Mouse (Mus musculus): ENCODE data around the gene Dap. TPM values are rescaled to one million over a fixed set of nuclear protein-coding genes. Genes with fewer than 3 reads are reported as not detected.

Dap gene
- polyA plus RNA-seq, 1 experiment from 2014 or later: 45.0 TPM

DNA sequence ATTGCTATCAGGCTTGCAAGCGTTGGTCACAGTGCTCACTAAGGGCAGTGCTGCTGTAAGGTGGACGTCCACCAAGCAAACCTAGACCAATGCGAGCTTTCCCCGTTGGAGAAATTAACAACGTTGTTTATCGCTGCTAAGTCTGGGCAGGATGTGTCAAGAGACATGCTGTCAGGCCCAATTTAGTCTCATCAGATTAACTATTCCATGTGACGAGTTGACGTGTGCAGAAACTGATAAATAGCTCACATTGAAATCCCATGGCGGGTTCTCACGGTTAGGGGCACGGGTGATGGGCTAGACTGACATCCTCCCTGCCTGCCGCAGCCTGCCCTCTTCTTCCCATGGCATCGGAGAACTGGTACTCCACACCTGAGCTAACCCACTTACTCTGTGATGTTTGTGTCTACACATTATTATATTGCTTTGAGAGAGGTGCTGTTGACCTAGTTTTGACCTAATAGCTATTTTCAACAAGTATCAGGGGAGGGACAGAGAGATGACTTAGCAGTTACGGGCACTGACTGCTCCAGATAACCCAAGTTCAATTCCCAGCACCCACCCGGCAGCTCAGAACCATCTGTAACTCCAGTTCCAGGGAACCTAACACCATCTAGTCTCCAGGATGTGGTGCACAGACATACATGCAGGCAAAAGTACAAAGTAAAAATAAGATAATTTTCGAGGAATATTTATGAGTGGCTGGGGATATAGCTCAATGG is 28.6 kb downstream of the Dap start:
- H3K36me3 ChIP-seq (replicated peaks): no peaks in the 10 kb centered on the region
- ATAC-seq (ENCODE audit: insufficient read depth): peak; percentile 65
- H3K27ac ChIP-seq (replicated peaks): peak overlapping the region; percentile 45
- no peak overlapping the region for H3K9ac ChIP-seq
- H3K9me3 ChIP-seq (replicated peaks): no peaks in the 10 kb centered on the region
- WGBS (ENCODE audit: insufficient replicate concordance): 38% methylated on average over 16 of the region's 16 CpGs
- no peaks in the 10 kb centered on the region for H3K27me3 ChIP-seq
- peaks cover 33% of the 10 kb centered on the region for H3K4me1 ChIP-seq (replicated peaks)
- H3K4me3 ChIP-seq (replicated peaks): no peak overlapping the region
- H3K4me2 ChIP-seq: peak overlapping the region; percentile 29; the same call in 1 of the 2 replicates

DNA sequence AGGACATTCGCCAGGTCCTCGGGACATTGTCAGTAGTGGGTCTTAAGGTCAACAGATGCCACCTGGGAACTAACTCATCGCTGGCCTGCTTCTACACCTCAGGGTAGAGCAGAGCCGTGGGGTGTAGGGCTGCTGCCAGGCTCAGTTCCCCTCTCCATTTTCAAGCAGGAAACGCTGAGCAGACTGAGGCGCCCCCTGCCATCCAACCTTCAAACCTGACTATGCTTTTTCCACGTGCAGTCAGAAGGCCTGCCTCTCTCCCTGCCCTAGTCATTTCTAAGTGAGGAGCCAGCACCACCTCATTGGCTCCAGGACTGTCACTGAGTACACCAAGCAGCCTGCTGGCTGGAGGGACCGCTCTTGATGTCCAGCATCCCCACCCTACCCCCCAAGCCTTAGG is 29.3 kb downstream of the Dap start:
- Histone ChIP-seq H3K36me3 (replicated peaks) (no peaks in the 10 kb centered on the region), H3K4me3 (replicated peaks) (no peak overlapping the region), H3K4me2 (no peak overlapping the region), H3K9ac (no peak overlapping the region), H3K9me3 (replicated peaks) (no peaks in the 10 kb centered on the region), H3K27me3 (no peaks in the 10 kb centered on the region), H3K4me1 (replicated peaks) (peaks cover 37% of the 10 kb centered on the region), H3K27ac (replicated peaks) (no peak overlapping the region)
- 60% methylated on average over 8 of the region's 8 CpGs for WGBS (ENCODE audit: insufficient replicate concordance)
- ATAC-seq (ENCODE audit: insufficient read depth): no peak

DNA sequence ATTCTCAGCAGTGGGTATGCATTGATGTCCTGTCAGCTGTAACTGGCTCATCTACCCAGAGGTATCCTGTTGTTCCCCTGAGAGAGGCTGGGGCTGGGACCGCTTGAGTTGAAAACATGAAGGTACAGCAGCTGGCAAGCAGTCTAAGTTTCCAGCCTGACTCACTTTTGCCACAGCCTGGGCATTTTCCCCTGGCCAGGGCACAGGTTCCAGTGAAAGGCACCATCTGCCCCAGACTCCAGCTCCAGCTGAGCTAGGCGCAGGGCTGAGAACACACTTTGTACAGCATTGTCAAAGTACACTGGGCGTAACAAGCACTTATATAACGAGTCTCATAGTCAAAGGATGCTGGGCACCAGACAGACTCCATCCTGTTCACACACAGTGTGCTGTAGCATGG is 29.8 kb downstream of the Dap start:
- H3K4me3 ChIP-seq (replicated peaks): no peak overlapping the region
- H3K27me3 ChIP-seq: no peaks in the 10 kb centered on the region
- H3K27ac ChIP-seq (replicated peaks): no peak overlapping the region
- peaks cover 37% of the 10 kb centered on the region for H3K4me1 ChIP-seq (replicated peaks)
- ATAC-seq (ENCODE audit: insufficient read depth): no peak
- H3K9me3 ChIP-seq (replicated peaks): no peaks in the 10 kb centered on the region
- H3K9ac ChIP-seq: no peak overlapping the region
- H3K4me2 ChIP-seq: no peak overlapping the region
- WGBS (ENCODE audit: insufficient replicate concordance): 83% methylated on average over 4 of the region's 4 CpGs
- no peaks in the 10 kb centered on the region for H3K36me3 ChIP-seq (replicated peaks)

DNA sequence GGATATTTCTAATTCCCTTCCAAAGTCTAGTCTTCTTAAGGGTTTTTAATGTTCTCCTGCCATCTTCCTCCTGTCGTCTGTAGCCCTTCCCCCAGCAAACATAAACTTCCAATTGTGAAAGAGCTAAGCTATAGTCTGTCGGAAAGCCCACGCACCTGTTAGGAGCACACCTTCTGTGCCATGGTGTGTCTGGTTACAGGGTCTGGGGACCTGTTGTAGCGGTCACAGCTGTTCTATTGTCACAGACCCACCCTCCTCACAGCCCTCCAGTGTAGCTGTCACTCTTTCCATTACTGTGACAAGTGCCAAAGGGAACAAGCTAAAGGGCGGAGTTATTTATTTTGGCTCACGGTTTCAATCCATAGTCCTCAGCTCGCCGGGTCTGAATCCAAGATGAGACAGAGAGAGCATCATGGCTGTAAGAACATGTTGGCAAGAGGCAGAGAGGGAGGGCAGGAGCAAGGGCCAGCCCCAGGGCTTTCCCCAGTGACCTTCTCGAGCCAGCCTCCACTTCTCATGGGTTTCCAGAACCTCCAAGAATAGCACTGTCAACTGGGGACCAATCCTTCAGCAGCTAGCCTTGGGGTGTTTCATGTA is 30.9 kb downstream of the Dap start:
- 68% methylated on average over 9 of the region's 9 CpGs for WGBS (ENCODE audit: insufficient replicate concordance)
- H3K4me2 ChIP-seq: no peak overlapping the region
- no peaks in the 10 kb centered on the region for H3K36me3 ChIP-seq (replicated peaks)
- H3K4me3 ChIP-seq (replicated peaks): no peak overlapping the region
- H3K27ac ChIP-seq (replicated peaks): no peak overlapping the region
- no peak for ATAC-seq (ENCODE audit: insufficient read depth)
- no peaks in the 10 kb centered on the region for H3K9me3 ChIP-seq (replicated peaks)
- H3K4me1 ChIP-seq (replicated peaks): peaks cover 37% of the 10 kb centered on the region
- no peak overlapping the region for H3K9ac ChIP-seq
- H3K27me3 ChIP-seq: no peaks in the 10 kb centered on the region

DNA sequence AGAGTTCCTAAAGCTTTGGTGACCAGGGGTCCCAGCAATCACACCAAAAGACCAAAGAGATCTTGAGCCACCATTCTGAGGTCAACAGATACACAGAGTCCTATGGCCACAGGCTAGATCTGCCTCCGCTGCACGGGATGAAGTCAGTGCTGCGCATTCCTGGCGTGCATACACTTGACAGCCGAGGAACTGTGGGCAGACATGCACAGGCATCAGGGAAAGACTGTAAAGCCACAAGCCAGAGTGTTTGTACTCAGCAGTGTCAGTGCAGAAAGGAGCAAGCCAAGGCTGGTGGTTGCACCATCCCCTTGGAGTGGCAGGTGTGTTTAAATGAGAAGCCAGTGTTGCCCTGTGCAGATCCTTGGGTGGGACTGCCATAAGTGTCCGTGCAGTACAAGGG is 31.6 kb downstream of the Dap start:
- no peak overlapping the region for H3K4me3 ChIP-seq (replicated peaks)
- H3K9ac ChIP-seq: no peak overlapping the region
- no peak for ATAC-seq (ENCODE audit: insufficient read depth)
- H3K27me3 ChIP-seq: no peaks in the 10 kb centered on the region
- H3K36me3 ChIP-seq (replicated peaks): no peaks in the 10 kb centered on the region
- 78% methylated on average over 6 of the region's 6 CpGs for WGBS (ENCODE audit: insufficient replicate concordance)
- H3K9me3 ChIP-seq (replicated peaks): no peaks in the 10 kb centered on the region
- no peak overlapping the region for H3K4me2 ChIP-seq
- no peak overlapping the region for H3K27ac ChIP-seq (replicated peaks)
- peaks cover 35% of the 10 kb centered on the region for H3K4me1 ChIP-seq (replicated peaks)

DNA sequence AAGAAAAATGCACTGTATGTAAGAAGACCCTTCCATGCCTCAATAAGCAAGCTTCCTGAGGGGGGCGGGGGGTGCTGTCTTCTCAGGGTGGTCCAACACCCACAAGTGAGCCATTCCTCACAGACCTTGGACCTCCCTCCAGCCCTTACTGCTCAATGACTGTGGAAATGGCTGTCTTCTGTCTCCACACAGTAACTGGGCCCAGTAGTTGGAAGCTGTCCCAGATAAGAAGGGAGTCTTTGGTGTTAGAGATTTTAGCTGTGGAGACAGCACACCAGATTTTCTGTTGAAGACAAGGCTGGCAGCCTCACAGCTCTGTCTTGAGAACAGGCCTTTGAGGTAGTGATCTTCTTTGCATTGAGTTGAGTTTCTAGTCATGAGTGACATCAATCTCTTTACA is 33.2 kb downstream of the Dap start:
- WGBS (ENCODE audit: insufficient replicate concordance): 59% methylated on average over 1 of the region's 1 CpGs
- Histone ChIP-seq H3K9ac (no peak overlapping the region), H3K4me3 (replicated peaks) (no peak overlapping the region), H3K9me3 (replicated peaks) (no peaks in the 10 kb centered on the region), H3K4me2 (no peak overlapping the region), H3K27me3 (no peaks in the 10 kb centered on the region), H3K36me3 (replicated peaks) (no peaks in the 10 kb centered on the region), H3K4me1 (replicated peaks) (peaks cover 21% of the 10 kb centered on the region), H3K27ac (replicated peaks) (no peak overlapping the region)
- ATAC-seq (ENCODE audit: insufficient read depth): no peak

DNA sequence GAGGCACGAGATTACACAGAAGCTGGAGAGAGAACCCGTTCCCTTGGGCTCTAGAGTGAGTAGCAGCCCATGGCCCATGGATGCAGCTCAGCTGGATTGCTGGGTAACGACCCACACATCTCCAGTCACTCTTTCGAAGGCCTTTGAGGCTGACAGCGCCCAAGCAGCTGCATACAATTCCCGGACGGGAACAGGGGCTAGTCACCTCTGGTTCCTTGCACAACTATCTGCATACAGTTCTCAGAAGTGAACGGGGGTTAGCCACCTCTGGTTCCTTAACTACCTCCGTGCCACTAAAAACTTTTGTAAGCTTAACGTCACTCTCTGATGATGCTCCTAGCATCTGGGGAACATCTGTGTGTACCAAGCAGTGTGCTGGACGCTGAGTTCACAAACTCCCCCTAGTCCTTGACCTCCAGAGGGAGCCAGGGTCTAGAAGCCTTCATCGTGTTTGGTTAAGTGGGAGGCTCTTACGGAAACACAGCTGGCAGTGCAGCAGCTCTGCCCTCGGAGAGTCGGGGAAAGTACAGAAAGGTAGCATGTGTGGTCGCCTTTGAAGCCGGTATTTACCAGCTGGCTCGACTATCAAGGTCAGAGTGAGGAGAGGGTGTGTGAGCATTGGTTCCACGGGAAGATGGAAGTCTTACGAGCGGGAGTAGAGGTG is 34.0 kb downstream of the Dap start:
- 61% methylated on average over 21 of the region's 21 CpGs for WGBS (ENCODE audit: insufficient replicate concordance)
- Histone ChIP-seq H3K4me1 (replicated peaks) (peaks cover 12% of the 10 kb centered on the region), H3K4me3 (replicated peaks) (no peak overlapping the region), H3K27ac (replicated peaks) (no peak overlapping the region), H3K9ac (no peak overlapping the region), H3K36me3 (replicated peaks) (no peaks in the 10 kb centered on the region), H3K4me2 (no peak overlapping the region), H3K9me3 (replicated peaks) (no peaks in the 10 kb centered on the region), H3K27me3 (no peaks in the 10 kb centered on the region)
- no peak for ATAC-seq (ENCODE audit: insufficient read depth)

DNA sequence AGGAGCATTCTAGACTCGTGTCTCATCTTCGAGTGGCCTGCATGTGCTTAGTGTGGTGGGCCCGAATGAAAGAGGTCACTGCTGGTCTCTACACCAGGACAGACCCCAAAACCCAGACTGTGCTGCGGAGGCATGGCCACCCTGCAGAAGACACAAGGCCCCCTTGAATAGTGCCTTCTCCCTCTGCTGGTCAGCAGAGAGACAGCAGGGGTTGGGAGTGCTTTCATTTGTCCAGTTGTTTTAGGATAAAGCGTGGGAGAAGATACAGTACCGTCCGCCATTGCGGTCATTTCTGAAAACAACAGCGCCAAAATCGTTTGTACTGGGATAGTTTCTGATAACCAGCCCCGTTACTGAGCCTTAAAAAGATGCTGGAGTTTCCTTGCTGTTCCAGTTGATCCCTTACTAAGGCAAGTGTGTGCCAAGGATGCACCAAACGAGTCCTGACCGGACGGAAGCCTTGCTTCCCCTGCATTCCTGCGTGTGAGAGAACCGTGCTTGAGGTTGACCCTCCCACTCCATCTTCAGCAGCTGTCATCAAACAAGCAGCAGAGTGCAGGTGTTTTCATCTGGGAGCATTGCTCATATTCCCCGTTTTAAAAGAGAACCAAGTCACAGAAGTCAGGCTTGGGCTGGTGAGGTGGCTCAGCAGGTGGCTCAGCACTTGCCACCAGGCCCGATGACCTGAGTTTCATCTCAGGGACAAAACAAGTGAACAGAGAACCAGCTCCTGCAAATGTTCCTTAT is 34.8 kb downstream of the Dap start:
- Histone ChIP-seq H3K36me3 (replicated peaks) (no peaks in the 10 kb centered on the region), H3K4me3 (replicated peaks) (no peak overlapping the region), H3K4me1 (replicated peaks) (0 out of 2 replicates have a peak, but pooled peaks cover 7% of the 10 kb centered on the region), H3K27me3 (no peaks in the 10 kb centered on the region), H3K9me3 (replicated peaks) (no peaks in the 10 kb centered on the region), H3K4me2 (no peak overlapping the region), H3K27ac (replicated peaks) (no peak overlapping the region), H3K9ac (no peak overlapping the region)
- ATAC-seq (ENCODE audit: insufficient read depth): no peak
- 74% methylated on average over 18 of the region's 18 CpGs for WGBS (ENCODE audit: insufficient replicate concordance)

DNA sequence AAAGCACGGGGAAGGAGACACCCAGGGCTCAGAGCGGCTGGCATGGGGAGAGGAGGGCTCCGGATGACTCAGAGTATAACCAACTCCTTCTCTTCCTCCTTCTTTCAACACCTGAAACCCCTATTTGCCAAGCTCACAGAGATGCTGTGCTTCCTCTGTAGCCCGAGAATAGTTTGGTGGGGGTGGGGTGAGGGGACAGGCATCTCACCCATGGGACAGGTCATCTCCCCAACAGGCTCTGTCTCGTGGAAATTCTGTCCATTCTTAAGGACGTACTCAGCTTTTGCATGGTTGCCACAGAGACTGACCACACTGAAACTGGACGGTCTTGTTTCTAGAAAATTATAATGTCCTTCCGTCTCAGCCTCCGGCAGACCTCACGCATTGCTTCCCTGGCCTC is 37.0 kb downstream of the Dap start:
- no peaks in the 10 kb centered on the region for H3K36me3 ChIP-seq (replicated peaks)
- no peak overlapping the region for H3K9ac ChIP-seq
- no peaks in the 10 kb centered on the region for H3K9me3 ChIP-seq (replicated peaks)
- no peak overlapping the region for H3K4me2 ChIP-seq
- WGBS (ENCODE audit: insufficient replicate concordance): 76% methylated on average over 10 of the region's 10 CpGs
- no peaks in the 10 kb centered on the region for H3K27me3 ChIP-seq
- H3K4me3 ChIP-seq (replicated peaks): no peak overlapping the region
- no peak overlapping the region for H3K27ac ChIP-seq (replicated peaks)
- 0 out of 2 replicates have a peak, but pooled peaks cover 7% of the 10 kb centered on the region for H3K4me1 ChIP-seq (replicated peaks)
- no peak for ATAC-seq (ENCODE audit: insufficient read depth)

DNA sequence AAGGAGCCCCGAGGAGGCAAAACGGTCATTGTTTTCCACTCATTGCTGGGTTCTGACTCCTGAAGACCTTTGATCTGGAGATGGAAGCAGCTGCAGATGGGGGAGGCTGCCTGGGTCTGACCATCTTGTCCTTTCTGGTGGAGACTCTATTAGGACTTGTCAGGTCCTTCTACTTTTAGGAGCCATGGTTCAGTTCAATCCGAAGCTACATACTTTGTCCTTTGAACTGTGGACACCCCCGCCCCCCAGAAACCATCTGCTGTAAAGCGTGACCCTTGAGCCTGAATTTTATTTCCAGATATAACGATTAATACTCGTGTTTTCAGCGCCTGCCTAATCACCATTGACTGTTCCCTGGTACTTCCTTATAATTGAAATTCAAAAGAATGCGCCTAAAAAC is 38.2 kb downstream of the Dap start:
- no peaks in the 10 kb centered on the region for H3K27me3 ChIP-seq
- H3K9me3 ChIP-seq (replicated peaks): no peaks in the 10 kb centered on the region
- no peak overlapping the region for H3K4me3 ChIP-seq (replicated peaks)
- 61% methylated on average over 9 of the region's 9 CpGs for WGBS (ENCODE audit: insufficient replicate concordance)
- no peak overlapping the region for H3K4me2 ChIP-seq
- 0 out of 2 replicates have a peak, but pooled peaks cover 7% of the 10 kb centered on the region for H3K4me1 ChIP-seq (replicated peaks)
- no peak overlapping the region for H3K27ac ChIP-seq (replicated peaks)
- no peak overlapping the region for H3K9ac ChIP-seq
- no peaks in the 10 kb centered on the region for H3K36me3 ChIP-seq (replicated peaks)
- no peak for ATAC-seq (ENCODE audit: insufficient read depth)

DNA sequence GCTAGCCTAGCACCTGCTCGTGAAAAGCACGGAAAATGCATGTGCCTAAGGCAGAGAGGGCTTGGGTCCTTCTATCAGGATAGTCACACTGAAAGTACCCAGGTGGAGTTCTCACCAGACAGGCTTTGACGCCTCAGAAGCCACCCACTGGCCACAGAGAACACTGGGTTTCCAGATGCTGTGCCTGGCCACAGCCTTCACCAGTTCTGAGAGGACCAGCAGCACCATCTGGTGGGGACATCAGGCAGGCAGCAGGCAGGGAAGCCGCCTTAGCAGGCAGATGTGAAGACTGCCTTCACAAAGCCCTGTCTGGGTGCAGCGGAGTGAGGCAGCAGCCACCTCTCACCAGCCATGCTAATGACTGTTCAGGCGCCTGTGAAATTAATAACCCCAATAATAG is 40.7 kb downstream of the Dap start:
- ATAC-seq (ENCODE audit: insufficient read depth): 0 out of 2 replicates have a peak, but pooled peaks have one; percentile 16

More for the DNA sequence above, 40.7 kb downstream of the Dap start:
- Histone ChIP-seq H3K27me3 (no peaks in the 10 kb centered on the region), H3K36me3 (replicated peaks) (no peaks in the 10 kb centered on the region), H3K9ac (no peak overlapping the region), H3K27ac (replicated peaks) (no peak overlapping the region), H3K4me2 (no peak overlapping the region), H3K4me1 (replicated peaks) (no peaks in the 10 kb centered on the region), H3K9me3 (replicated peaks) (no peaks in the 10 kb centered on the region), H3K4me3 (replicated peaks) (no peak overlapping the region)
- WGBS (ENCODE audit: insufficient replicate concordance): 44% methylated on average over 6 of the region's 6 CpGs
